Mouse (Mus musculus): ENCODE results near the gene Fgd4.

DNA sequence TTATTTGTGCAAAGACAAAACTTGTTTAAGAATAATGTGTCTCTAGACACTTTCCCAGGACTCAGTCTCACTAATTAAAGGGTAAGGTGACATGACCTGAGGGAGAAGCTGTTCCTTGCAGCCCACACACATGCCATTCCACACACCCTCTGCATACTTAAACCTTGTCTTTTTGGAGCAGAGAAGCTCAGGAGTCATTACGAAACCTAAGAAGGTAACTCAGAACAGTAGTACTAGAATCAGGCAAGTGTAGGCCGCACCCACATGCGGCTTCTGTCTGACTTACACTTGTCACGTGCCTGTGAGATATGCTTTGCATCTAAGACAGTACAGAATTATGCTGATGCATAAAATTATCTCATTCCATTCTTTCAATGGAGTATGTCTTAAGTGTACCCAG lies 42.6 kb downstream of the Fgd4 start:
- no peak for TF ChIP-seq POLR2A (IDR thresholded peaks at IDR 0.05; ENCODE audit: borderline replicate concordance, insufficient read depth, low read length)
- TF ChIP-seq CTCF (IDR thresholded peaks at IDR 0.05; ENCODE audit: borderline replicate concordance, insufficient read depth, low read depth, low read length): no peak
